9 mouse cellular contexts compared by ENCODE assay signal in genomic region chr12:64964560-64964959, GRCm38 (mm10). TPM values are rescaled to one million over a fixed set of nuclear protein-coding genes. Genes with fewer than 3 reads are reported as not detected.
A peak's percentile ranks its signal among the peaks of the same experiment; 100 is the strongest.
DNase-seq lines count a peak whose midpoint lies in the region; ATAC-seq and TF ChIP-seq lines count a peak whose summit lies in the region.
"Had no signal": no experiment of that assay in that cellular context is flagged by ENCODE, and none has a peak within 500 bp of the region (broad histone marks: within the 10 kb centered on the region; RNA-seq: fewer than 3 reads in every experiment).

No protein-coding gene starts in this region.

- ATAC-seq in embryonic facial prominence, embryonic 14.5 days (ENCODE audit: low read depth) = no peak
- 0 out of 2 replicates have a peak, but pooled peaks have one; percentile 0 for ATAC-seq in intestine, embryonic 16.5 days
- no peak for ATAC-seq in neural tube, embryonic 14.5 days (ENCODE audit: low read depth)

- H3K36me3 ChIP-seq in embryonic facial prominence, embryonic 14.5 days (ENCODE audit: control insufficient read depth, insufficient read depth, low read length) = no peaks in the 10 kb centered on the region
- H3K36me3 ChIP-seq in intestine, embryonic 16.5 days (ENCODE audit: control insufficient read depth, insufficient read depth, low read length) = no peaks in the 10 kb centered on the region
- H3K36me3 ChIP-seq in neural tube, embryonic 14.5 days (ENCODE audit: control insufficient read depth, insufficient read depth, low read length) = no peaks in the 10 kb centered on the region

- TF ChIP-seq POLR2A in lung, adult 2 months (IDR thresholded peaks at IDR 0.05; ENCODE audit: borderline replicate concordance, extremely low read depth, low read depth, low read length) = no peak

- H3K4me3 ChIP-seq in lung, adult 2 months (replicated peaks; ENCODE audit: extremely low read depth, low read depth, low read length) = peak overlapping the region; percentile 95
- peak overlapping the region; percentile 69 for H3K4me3 ChIP-seq in embryonic facial prominence, embryonic 14.5 days (ENCODE audit: low read depth, low read length)
- H3K4me3 ChIP-seq in intestine, embryonic 16.5 days (ENCODE audit: low read length) = peak overlapping the region; percentile 96
- H3K4me3 ChIP-seq in neural tube, embryonic 14.5 days (ENCODE audit: low read depth, low read length) = peak overlapping the region; percentile 82

- no peaks in the 10 kb centered on the region for H3K27me3 ChIP-seq in embryonic facial prominence, embryonic 14.5 days (replicated peaks; ENCODE audit: control insufficient read depth, insufficient read depth, low read length)
- H3K27me3 ChIP-seq in intestine, embryonic 16.5 days (replicated peaks; ENCODE audit: control insufficient read depth, insufficient read depth, low read length) = no peaks in the 10 kb centered on the region
- no peaks in the 10 kb centered on the region for H3K27me3 ChIP-seq in neural tube, embryonic 14.5 days (ENCODE audit: control insufficient read depth, insufficient read depth, low read length)

- TF ChIP-seq CTCF in lung, adult 2 months (IDR thresholded peaks at IDR 0.05; ENCODE audit: insufficient read depth, low read length) = no peak

- no peaks in the 10 kb centered on the region for H3K4me1 ChIP-seq in lung, adult 2 months (ENCODE audit: control insufficient read depth, insufficient read depth, low read length)
- peaks cover 10% of the 10 kb centered on the region; the same call in 1 of the 2 replicates for H3K4me1 ChIP-seq in embryonic facial prominence, embryonic 14.5 days (ENCODE audit: control insufficient read depth, insufficient read depth, low read length)
- peaks cover 6% of the 10 kb centered on the region; the same call in 1 of the 2 replicates for H3K4me1 ChIP-seq in intestine, embryonic 16.5 days (ENCODE audit: control insufficient read depth, insufficient read depth, low read length)
- peaks cover 16% of the 10 kb centered on the region for H3K4me1 ChIP-seq in neural tube, embryonic 14.5 days (ENCODE audit: control insufficient read depth, insufficient read depth, low read length)

- no peak for DNase-seq in lung, adult 2 months
- DNase-seq in lung, postnatal 25 days (ENCODE audit: low spot score) = no peak
- DNase-seq in embryonic facial prominence, embryonic 14.5 days (ENCODE audit: low spot score) = no peak
- DNase-seq in thymus, postnatal 25 days = no peak
- no peak for DNase-seq in gastrocnemius, adult 8-10 months (ENCODE audit: low spot score in 2 of 2)
- DNase-seq in c-Kit-positive CD71-positive TER-119-positive erythroid progenitor cells, embryonic 14.5 days (ENCODE audit: low spot score) = no peak
- DNase-seq: lung, postnatal 14 days had no signal

- H3K27ac ChIP-seq in embryonic facial prominence, embryonic 14.5 days (replicated peaks; ENCODE audit: low read depth, low read length) = 0 out of 2 replicates have a peak overlapping the region, but pooled peaks have one; percentile 50
- H3K27ac ChIP-seq in intestine, embryonic 16.5 days (ENCODE audit: low read length) = peak overlapping the region; percentile 20; the same call in 1 of the 2 replicates
- H3K27ac ChIP-seq in neural tube, embryonic 14.5 days (ENCODE audit: low read depth, low read length) = no peak overlapping the region

- WGBS in lung, adult 2 months = 5% methylated on average over 4 of the region's 4 CpGs
- WGBS in embryonic facial prominence, embryonic 14.5 days = 19% methylated on average over 4 of the region's 4 CpGs
- 17% methylated on average over 4 of the region's 4 CpGs for WGBS in intestine, embryonic 16.5 days
- WGBS in neural tube, embryonic 14.5 days = 26% methylated on average over 4 of the region's 4 CpGs

- peak overlapping the region; percentile 72 for H3K9ac ChIP-seq in embryonic facial prominence, embryonic 14.5 days (ENCODE audit: low read depth, low read length)
- H3K9ac ChIP-seq in intestine, embryonic 16.5 days (ENCODE audit: low read depth, low read length) = peak overlapping the region; percentile 69
- H3K9ac ChIP-seq in neural tube, embryonic 14.5 days (replicated peaks; ENCODE audit: low read depth, low read length) = peak overlapping the region; percentile 47

- H3K9me3 ChIP-seq in embryonic facial prominence, embryonic 14.5 days (ENCODE audit: control insufficient read depth, low read length) = no peaks in the 10 kb centered on the region
- H3K9me3 ChIP-seq in intestine, embryonic 16.5 days (ENCODE audit: control insufficient read depth, low read length) = no peaks in the 10 kb centered on the region
- H3K9me3 ChIP-seq in neural tube, embryonic 14.5 days (ENCODE audit: control insufficient read depth, low read length) = no peaks in the 10 kb centered on the region

- H3K4me2 ChIP-seq in embryonic facial prominence, embryonic 14.5 days (ENCODE audit: low read depth, low read length) = peak overlapping the region; percentile 77
- H3K4me2 ChIP-seq in intestine, embryonic 16.5 days (ENCODE audit: low read depth, low read length) = peak overlapping the region; percentile 57
- H3K4me2 ChIP-seq in neural tube, embryonic 14.5 days (ENCODE audit: low read depth, low read length) = peak overlapping the region; percentile 99

RNA-seq across cellular contexts. Expression of gene Klhl28, which starts 0.8 kb away (rescaled TPM):
- polyA plus RNA-seq in lung, adult 2 months (2012; rRNA removed) = 1.8 and 3.8 TPM in 2 replicates
- polyA plus RNA-seq in embryonic facial prominence, embryonic 14.5 days (2014; fragmentation: Nextera tagmentation; extraction: Ambion mirVana) = 16.7 and 18.8 TPM in 2 replicates
- polyA plus RNA-seq in intestine, embryonic 16.5 days (2015; fragmentation: Nextera tagmentation; extraction: Ambion mirVana) = 9.5 and 10.9 TPM in 2 replicates
- 38.0 and 39.7 TPM in 2 replicates for polyA plus RNA-seq in neural tube, embryonic 14.5 days (2014; fragmentation: Nextera tagmentation; extraction: Ambion mirVana)
- 10 to 100 TPM in 1 of 4 experiments, 1 to 10 TPM in 3; 7.6 to 10.9 (median 9.4) TPM for total RNA-seq in gastrocnemius, adult 8-10 months (2022)

RNA-seq across cellular contexts. Expression of gene Togaram1, which starts 1.0 kb away (rescaled TPM):
- polyA plus RNA-seq in lung, adult 2 months (2012; rRNA removed) = 5.8 and 6.4 TPM in 2 replicates
- polyA plus RNA-seq in embryonic facial prominence, embryonic 14.5 days (2014; fragmentation: Nextera tagmentation; extraction: Ambion mirVana) = 26.3 and 28.6 TPM in 2 replicates
- polyA plus RNA-seq in intestine, embryonic 16.5 days (2015; fragmentation: Nextera tagmentation; extraction: Ambion mirVana) = 21.7 and 23.4 TPM in 2 replicates
- polyA plus RNA-seq in neural tube, embryonic 14.5 days (2014; fragmentation: Nextera tagmentation; extraction: Ambion mirVana) = 27.8 and 31.7 TPM in 2 replicates
- 10 to 100 TPM in 2 of 4 experiments, 1 to 10 TPM in 2; 8.2 to 11.0 (median 10.0) TPM for total RNA-seq in gastrocnemius, adult 8-10 months (2022)

RNA-seq across cellular contexts. Expression of gene Gm527, which starts 46.9 kb away (rescaled TPM):
- polyA plus RNA-seq in lung, adult 2 months (2012; rRNA removed) = 0.61 and 1.4 TPM in 2 replicates
- 4.0 and 5.3 TPM in 2 replicates for polyA plus RNA-seq in embryonic facial prominence, embryonic 14.5 days (2014; fragmentation: Nextera tagmentation; extraction: Ambion mirVana)
- polyA plus RNA-seq in intestine, embryonic 16.5 days (2015; fragmentation: Nextera tagmentation; extraction: Ambion mirVana) = 0.48 and 1.2 TPM in 2 replicates
- 4.4 and 5.1 TPM in 2 replicates for polyA plus RNA-seq in neural tube, embryonic 14.5 days (2014; fragmentation: Nextera tagmentation; extraction: Ambion mirVana)
- total RNA-seq in gastrocnemius, adult 8-10 months (2022) = 1 to 10 TPM; 2.3 to 2.9 (median 2.6) TPM
